Mouse (Mus musculus) embryonic facial prominence, embryonic 12.5 days (tissue): ENCODE data around the gene Shroom4. TPM values are rescaled to one million over a fixed set of nuclear protein-coding genes. Genes with fewer than 3 reads are reported as not detected.

ENCODE experiments used
- ATAC-seq: fragments of 200-750 bp; cut with Nextera tagmentation; 2 replicates; pipeline ENCODE4 v1.8.0; 2017; ENCODE audit not compliant: insufficient number of reproducible peaks, insufficient read depth, low FRiP score, low TSS enrichment
- H3K27ac ChIP-seq: fragments of 300-500 bp; sonication (generic); 2 replicates; pipeline ENCODE4 v1.5.1; 2016; ENCODE audit warnings: mild to moderate bottlenecking
- H3K27me3 ChIP-seq: fragments of 300-500 bp; sonication (generic); 2 replicates; pipeline ENCODE4 v1.6.1; 2016; ENCODE audit warnings: mild to moderate bottlenecking, moderate library complexity
- H3K36me3 ChIP-seq: fragments of 300-500 bp; sonication (generic); 2 replicates; pipeline ENCODE4 v1.6.1; 2016; ENCODE audit warnings: mild to moderate bottlenecking
- H3K4me1 ChIP-seq: fragments of 300-500 bp; sonication (generic); 2 replicates; pipeline ENCODE4 v1.6.1; 2016
- H3K4me2 ChIP-seq: fragments of 300-500 bp; sonication (generic); replicated peaks from 2 replicates; pipeline ENCODE4 v1.6.1; 2016; ENCODE audit warnings: mild to moderate bottlenecking, moderate library complexity
- H3K4me3 ChIP-seq: fragments of 300-500 bp; sonication (generic); 2 replicates; pipeline ENCODE4 v1.5.1; 2016; ENCODE audit warnings: mild to moderate bottlenecking
- H3K9ac ChIP-seq: fragments of 300-500 bp; sonication (generic); 2 replicates; pipeline ENCODE4 v1.6.1; 2016; ENCODE audit warnings: mild to moderate bottlenecking, moderate library complexity
- H3K9me3 ChIP-seq: fragments of 300-500 bp; sonication (generic); 2 replicates; pipeline ENCODE4 v1.6.1; 2016; ENCODE audit warnings: mild to moderate bottlenecking, moderate library complexity
- WGBS: fragments of 180-500 bp; shearing (Covaris S2); methylation state at CpG from one replicate; pipeline ENCODE4 v1.1.7; 2016; 5-methylcytosine and 5-hydroxymethylcytosine counted together
- polyA plus RNA-seq: library from polyadenylated mRNA; unstranded; fragments of >200 nt; fragmentation: Nextera tagmentation; extraction: Ambion mirVana; gene quantifications from 2 replicates; pipeline ENCODE4 v1.2.1, GENCODE M21; 2016

Gene Shroom4
- polyA plus RNA-seq: 9.6 and 10.1 TPM in 2 replicates

- no peaks in the 10 kb centered on the region for H3K4me1 ChIP-seq
These were observed at the start of gene Shroom4 for GRCm38 (mm10) chrX:6399626-6400397. Gene Shroom4, plus strand, starts transcription at chrX:6399854.

GRCm38 (mm10) chrX:6356876-6357275, 42.8 kb upstream of the Shroom4 start:
- H3K9me3 ChIP-seq: no peaks in the 10 kb centered on the region
- no peak for ATAC-seq
- H3K4me3 ChIP-seq: no peak overlapping the region
- H3K27me3 ChIP-seq: no peaks in the 10 kb centered on the region
- H3K9ac ChIP-seq: no peak overlapping the region
- no peaks in the 10 kb centered on the region for H3K36me3 ChIP-seq
- H3K4me1 ChIP-seq: no peaks in the 10 kb centered on the region
- no peak overlapping the region for H3K4me2 ChIP-seq
- 72% methylated on average over 3 of the region's 3 CpGs for WGBS
- H3K27ac ChIP-seq: no peak overlapping the region

More at GRCm38 (mm10) chrX:6399626-6400397, at the start of gene Shroom4:
- H3K4me3 ChIP-seq: peak within 1 kb of the TSS; percentile 62
- WGBS: 9% methylated on average over 41 of the region's 55 CpGs
- H3K27me3 ChIP-seq: no peaks in the 10 kb centered on the region
- H3K36me3 ChIP-seq: no peaks in the 10 kb centered on the region
- peak within 1 kb of the TSS; percentile 86 for H3K27ac ChIP-seq
- no peaks in the 10 kb centered on the region for H3K9me3 ChIP-seq
- H3K4me2 ChIP-seq: peak within 1 kb of the TSS; percentile 52
- H3K9ac ChIP-seq: peak within 1 kb of the TSS; percentile 75
- ATAC-seq: peak; percentile 96

- Histone ChIP-seq H3K9me3 (no peaks in the 10 kb centered on the region), H3K4me1 (no peaks in the 10 kb centered on the region), H3K36me3 (no peaks in the 10 kb centered on the region), H3K27me3 (no peaks in the 10 kb centered on the region), H3K27ac (no peak overlapping the region), H3K9ac (no peak overlapping the region), H3K4me2 (no peak overlapping the region), H3K4me3 (no peak overlapping the region)
- 75% methylated on average over 6 of the region's 6 CpGs for WGBS
- no peak for ATAC-seq
These were observed 42.0 kb upstream of the Shroom4 start for GRCm38 (mm10) chrX:6357503-6358114.

- H3K27me3 ChIP-seq: no peaks in the 10 kb centered on the region
- H3K27ac ChIP-seq: no peak overlapping the region
- no peak for ATAC-seq
- WGBS: 72% methylated on average over 1 of the region's 1 CpGs
- H3K4me3 ChIP-seq: no peak overlapping the region
- no peaks in the 10 kb centered on the region for H3K36me3 ChIP-seq
- H3K9ac ChIP-seq: no peak overlapping the region
- no peaks in the 10 kb centered on the region for H3K9me3 ChIP-seq
- H3K4me1 ChIP-seq: no peaks in the 10 kb centered on the region
- no peak overlapping the region for H3K4me2 ChIP-seq
These were observed 30.8 kb upstream of the Shroom4 start for GRCm38 (mm10) chrX:6368822-6369221.

GRCm38 (mm10) chrX:6370706-6371105, 28.9 kb upstream of the Shroom4 start:
- H3K4me3 ChIP-seq: no peak overlapping the region
- H3K4me2 ChIP-seq: no peak overlapping the region
- H3K36me3 ChIP-seq: no peaks in the 10 kb centered on the region
- H3K27me3 ChIP-seq: no peaks in the 10 kb centered on the region
- no peaks in the 10 kb centered on the region for H3K4me1 ChIP-seq
- H3K9me3 ChIP-seq: no peaks in the 10 kb centered on the region
- ATAC-seq: no peak
- 88% methylated on average over 3 of the region's 3 CpGs for WGBS
- H3K9ac ChIP-seq: no peak overlapping the region
- no peak overlapping the region for H3K27ac ChIP-seq

GRCm38 (mm10) chrX:6393861-6394260, 5.8 kb upstream of the Shroom4 start:
- WGBS: 72% methylated on average over 1 of the region's 1 CpGs
- Histone ChIP-seq H3K27ac (no peak overlapping the region), H3K4me1 (no peaks in the 10 kb centered on the region), H3K36me3 (no peaks in the 10 kb centered on the region), H3K4me3 (no peak overlapping the region), H3K9me3 (no peaks in the 10 kb centered on the region), H3K4me2 (no peak overlapping the region), H3K27me3 (no peaks in the 10 kb centered on the region), H3K9ac (no peak overlapping the region)
- ATAC-seq: no peak

GRCm38 (mm10) chrX:6399193-6399592, 461 bp upstream of the Shroom4 start:
- H3K27me3 ChIP-seq: no peaks in the 10 kb centered on the region
- H3K27ac ChIP-seq: peak overlapping the region; percentile 86
- no peaks in the 10 kb centered on the region for H3K36me3 ChIP-seq
- no peak overlapping the region for H3K9ac ChIP-seq
- no peaks in the 10 kb centered on the region for H3K9me3 ChIP-seq
- ATAC-seq: peak; percentile 7; the same call in 1 of the 2 replicates
- H3K4me1 ChIP-seq: no peaks in the 10 kb centered on the region
- 53% methylated on average over 1 of the region's 1 CpGs for WGBS
- peak overlapping the region; percentile 52 for H3K4me2 ChIP-seq
- H3K4me3 ChIP-seq: peak overlapping the region; percentile 62

- ATAC-seq: peak; percentile 28
- Histone ChIP-seq H3K4me3 (peak overlapping the region; percentile 62), H3K4me1 (no peaks in the 10 kb centered on the region), H3K9ac (peak overlapping the region; percentile 75), H3K36me3 (no peaks in the 10 kb centered on the region), H3K27me3 (no peaks in the 10 kb centered on the region), H3K9me3 (no peaks in the 10 kb centered on the region), H3K4me2 (peak overlapping the region; percentile 52), H3K27ac (peak overlapping the region; percentile 86)
- WGBS: 22% methylated on average over 32 of the region's 49 CpGs
These were observed 855 bp downstream of the Shroom4 start for GRCm38 (mm10) chrX:6400398-6401020.

GRCm38 (mm10) chrX:6402921-6403320, 3.3 kb downstream of the Shroom4 start:
- Histone ChIP-seq H3K27me3 (no peaks in the 10 kb centered on the region), H3K36me3 (no peaks in the 10 kb centered on the region), H3K4me2 (no peak overlapping the region), H3K4me3 (no peak overlapping the region), H3K9ac (no peak overlapping the region), H3K27ac (no peak overlapping the region), H3K9me3 (no peaks in the 10 kb centered on the region), H3K4me1 (no peaks in the 10 kb centered on the region)
- ATAC-seq: no peak
- WGBS: 80% methylated on average over 4 of the region's 4 CpGs

- H3K9me3 ChIP-seq: no peaks in the 10 kb centered on the region
- H3K4me2 ChIP-seq: no peak overlapping the region
- no peaks in the 10 kb centered on the region for H3K4me1 ChIP-seq
- H3K4me3 ChIP-seq: no peak overlapping the region
- WGBS: 56% methylated on average over 6 of the region's 6 CpGs
- no peaks in the 10 kb centered on the region for H3K36me3 ChIP-seq
- no peak for ATAC-seq
- H3K27ac ChIP-seq: no peak overlapping the region
- no peak overlapping the region for H3K9ac ChIP-seq
- no peaks in the 10 kb centered on the region for H3K27me3 ChIP-seq
These were observed 9.5 kb downstream of the Shroom4 start for GRCm38 (mm10) chrX:6409114-6409513.

- H3K4me1 ChIP-seq: no peaks in the 10 kb centered on the region
- WGBS: 84% methylated on average over 12 of the region's 12 CpGs
- no peak overlapping the region for H3K27ac ChIP-seq
- ATAC-seq: no peak
- no peak overlapping the region for H3K4me2 ChIP-seq
- H3K4me3 ChIP-seq: no peak overlapping the region
- no peaks in the 10 kb centered on the region for H3K36me3 ChIP-seq
- H3K9ac ChIP-seq: no peak overlapping the region
- H3K27me3 ChIP-seq: no peaks in the 10 kb centered on the region
- no peaks in the 10 kb centered on the region for H3K9me3 ChIP-seq
These were observed 15.8 kb downstream of the Shroom4 start for GRCm38 (mm10) chrX:6415412-6415811.

GRCm38 (mm10) chrX:6415936-6416335, 16.3 kb downstream of the Shroom4 start:
- Histone ChIP-seq H3K4me1 (no peaks in the 10 kb centered on the region), H3K9ac (no peak overlapping the region), H3K27me3 (no peaks in the 10 kb centered on the region), H3K9me3 (no peaks in the 10 kb centered on the region), H3K4me3 (no peak overlapping the region), H3K36me3 (no peaks in the 10 kb centered on the region), H3K4me2 (no peak overlapping the region), H3K27ac (no peak overlapping the region)
- 66% methylated on average over 5 of the region's 5 CpGs for WGBS
- ATAC-seq: no peak
